Mouse (Mus musculus) heart, embryonic 14.5 days (tissue): ENCODE data around the gene Ntng1. TPM values are rescaled to one million over a fixed set of nuclear protein-coding genes. Genes with fewer than 3 reads are reported as not detected.

Experiments used
- ATAC-seq: fragments of 200-750 bp; cut with Nextera tagmentation; 2 replicates; pipeline ENCODE4 v1.8.0; 2017; ENCODE audit warnings: low read depth, moderate TSS enrichment; ENCODE audit not compliant: insufficient number of reproducible peaks, insufficient read depth, low FRiP score
- H3K27ac ChIP-seq, 2 experiments: fragments of 200-500 bp in 1 of 2; fragments of 300-500 bp in 1 of 2; sonication (generic) in 1 of 2; replicated peaks in 1 of 2; 2 replicates each; pipeline ENCODE4 v1.5.1; 2012 to 2014; ENCODE audit warnings: low read depth in 2 of 2, low read length in 2 of 2, control low read depth in 1 of 2, mild to moderate bottlenecking in 1 of 2, mixed read lengths in 1 of 2; ENCODE audit not compliant: control insufficient read depth in 1 of 2, insufficient read depth in 1 of 2
- H3K27me3 ChIP-seq: fragments of 300-500 bp; sonication (generic); 2 replicates; pipeline ENCODE4 v1.6.1; 2014; ENCODE audit warnings: mild to moderate bottlenecking, low read length, control low read depth; ENCODE audit not compliant: control insufficient read depth, insufficient read depth
- H3K36me3 ChIP-seq: fragments of 300-500 bp; sonication (generic); 2 replicates; pipeline ENCODE4 v1.6.1; 2014; ENCODE audit warnings: mild to moderate bottlenecking, control low read depth, low read length, mixed read lengths; ENCODE audit not compliant: control insufficient read depth, insufficient read depth
- H3K4me1 ChIP-seq, 2 experiments: fragments of 200-500 bp in 1 of 2; fragments of 300-500 bp in 1 of 2; sonication (generic) in 1 of 2; 2 replicates each; pipeline ENCODE4 v1.6.1; 2012 to 2014; ENCODE audit warnings: low read length in 2 of 2, control low read depth in 1 of 2, mixed read lengths in 1 of 2; ENCODE audit not compliant: control insufficient read depth in 2 of 2, insufficient read depth in 2 of 2
- H3K4me2 ChIP-seq: fragments of 300-500 bp; sonication (generic); 2 replicates; pipeline ENCODE4 v1.6.1; 2014; ENCODE audit warnings: mild to moderate bottlenecking, low read length
- H3K4me3 ChIP-seq, 2 experiments: fragments of 200-500 bp in 1 of 2; fragments of 300-500 bp in 1 of 2; sonication (generic) in 1 of 2; 2 replicates each; pipeline ENCODE4 v1.5.1; 2012 to 2014; ENCODE audit warnings: low read length in 2 of 2, mild to moderate bottlenecking in 2 of 2, control low read depth in 1 of 2, low read depth in 1 of 2, moderate library complexity in 1 of 2; ENCODE audit not compliant: control insufficient read depth in 1 of 2, insufficient read depth in 1 of 2
- H3K9ac ChIP-seq: fragments of 300-500 bp; sonication (generic); 2 replicates; pipeline ENCODE4 v1.6.1; 2014; ENCODE audit warnings: mild to moderate bottlenecking, low read length
- H3K9me3 ChIP-seq: fragments of 300-500 bp; sonication (generic); 2 replicates; pipeline ENCODE4 v1.6.1; 2016; ENCODE audit warnings: low read length, control low read depth; ENCODE audit not compliant: control insufficient read depth
- WGBS: fragments of 180-500 bp; shearing (Covaris S2); extraction: QIAGEN DNeasy Blood & Tissue Kit; methylation state at CpG from one replicate; pipeline ENCODE4 v1.1.7; 2014; 5-methylcytosine and 5-hydroxymethylcytosine counted together
- polyA plus RNA-seq: library from polyadenylated mRNA; unstranded; fragments of >200 nt; fragmentation: Nextera tagmentation; extraction: Ambion mirVana; gene quantifications from 2 replicates; pipeline ENCODE4 v1.2.1, GENCODE M21; 2014

The Ntng1 gene
- polyA plus RNA-seq, 1 experiment from 2014 or later, result 0.26 TPM

- no peak overlapping the region for H3K4me3 ChIP-seq
- WGBS, result 82% methylated on average over 2 of the region's 2 CpGs
- H3K27me3 ChIP-seq, result no peaks in the 10 kb centered on the region
- H3K27ac ChIP-seq, result no peak overlapping the region
- no peak for ATAC-seq
- no peak overlapping the region for H3K9ac ChIP-seq
- H3K4me1 ChIP-seq, result no peaks in the 10 kb centered on the region
- H3K4me2 ChIP-seq, result no peak overlapping the region
- H3K36me3 ChIP-seq, result no peaks in the 10 kb centered on the region
- no peaks in the 10 kb centered on the region for H3K9me3 ChIP-seq
Observed at GRCm38 (mm10) chr3:110046750-110047149, 97.1 kb downstream of the Ntng1 start.

- no peaks in the 10 kb centered on the region for H3K27me3 ChIP-seq
- no peaks in the 10 kb centered on the region for H3K4me1 ChIP-seq
- no peak overlapping the region for H3K27ac ChIP-seq
- no peak overlapping the region for H3K9ac ChIP-seq
- H3K4me3 ChIP-seq, result no peak overlapping the region
- 79% methylated on average over 2 of the region's 2 CpGs for WGBS
- H3K9me3 ChIP-seq, result no peaks in the 10 kb centered on the region
- ATAC-seq, result no peak
- H3K4me2 ChIP-seq, result no peak overlapping the region
- no peaks in the 10 kb centered on the region for H3K36me3 ChIP-seq
Observed at GRCm38 (mm10) chr3:110044209-110044608, 99.6 kb downstream of the Ntng1 start.

GRCm38 (mm10) chr3:110043641-110044187 is 100.1 kb downstream of the Ntng1 start:
- H3K27ac ChIP-seq, result no peak overlapping the region
- WGBS, result 81% methylated on average over 1 of the region's 1 CpGs
- H3K27me3 ChIP-seq, result no peaks in the 10 kb centered on the region
- no peaks in the 10 kb centered on the region for H3K4me1 ChIP-seq
- no peak overlapping the region for H3K4me2 ChIP-seq
- H3K9me3 ChIP-seq, result no peaks in the 10 kb centered on the region
- no peak overlapping the region for H3K4me3 ChIP-seq
- no peak for ATAC-seq
- H3K9ac ChIP-seq, result no peak overlapping the region
- H3K36me3 ChIP-seq, result no peaks in the 10 kb centered on the region

- no peak for ATAC-seq
- no peaks in the 10 kb centered on the region for H3K9me3 ChIP-seq
- H3K4me2 ChIP-seq, result peak overlapping the region; percentile 42
- H3K4me3 ChIP-seq, result no peak overlapping the region
- no peak overlapping the region for H3K27ac ChIP-seq
- peaks cover 0 to 2% of the 10 kb centered on the region in 2 experiments; a peak in 1 of 4 replicates for H3K4me1 ChIP-seq
- no peaks in the 10 kb centered on the region for H3K27me3 ChIP-seq
- no peak overlapping the region; the same call in 1 of the 2 replicates for H3K9ac ChIP-seq
- 30% methylated on average over 18 of the region's 18 CpGs for WGBS
- H3K36me3 ChIP-seq, result no peaks in the 10 kb centered on the region
Observed at GRCm38 (mm10) chr3:110022783-110023599, 120.8 kb downstream of the Ntng1 start.

GRCm38 (mm10) chr3:110010870-110011626 is 132.8 kb downstream of the Ntng1 start:
- 79% methylated on average over 14 of the region's 14 CpGs for WGBS
- no peak overlapping the region for H3K4me2 ChIP-seq
- H3K27me3 ChIP-seq, result no peaks in the 10 kb centered on the region

GRCm38 (mm10) chr3:110010441-110010840 is 133.4 kb downstream of the Ntng1 start:
- Histone ChIP-seq H3K4me2 (no peak overlapping the region), H3K4me1 (no peaks in the 10 kb centered on the region), H3K36me3 (no peaks in the 10 kb centered on the region), H3K9me3 (no peaks in the 10 kb centered on the region), H3K27me3 (no peaks in the 10 kb centered on the region), H3K27ac (no peak overlapping the region), H3K9ac (no peak overlapping the region), H3K4me3 (no peak overlapping the region)
- WGBS, result 85% methylated on average over 2 of the region's 2 CpGs
- no peak for ATAC-seq

More at GRCm38 (mm10) chr3:110010870-110011626, 132.8 kb downstream of the Ntng1 start:
- Histone ChIP-seq H3K9ac (no peak overlapping the region), H3K36me3 (no peaks in the 10 kb centered on the region), H3K27ac (no peak overlapping the region), H3K9me3 (no peaks in the 10 kb centered on the region), H3K4me1 (no peaks in the 10 kb centered on the region), H3K4me3 (no peak overlapping the region)
- ATAC-seq, result no peak

- Histone ChIP-seq H3K9ac (no peak overlapping the region), H3K27me3 (no peaks in the 10 kb centered on the region), H3K4me3 (no peak overlapping the region), H3K36me3 (no peaks in the 10 kb centered on the region), H3K4me2 (no peak overlapping the region), H3K27ac (no peak overlapping the region), H3K4me1 (no peaks in the 10 kb centered on the region), H3K9me3 (no peaks in the 10 kb centered on the region)
- no peak for ATAC-seq
- WGBS, result 63% methylated on average over 5 of the region's 5 CpGs
Observed at GRCm38 (mm10) chr3:110000349-110000748, 143.5 kb downstream of the Ntng1 start.
